Mouse (Mus musculus) midbrain, embryonic 13.5 days (tissue): ENCODE measurements around the gene Gpx3. TPM values are rescaled to one million over a fixed set of nuclear protein-coding genes. Genes with fewer than 3 reads are reported as not detected.
A peak's percentile ranks its signal among the peaks of the same experiment; 100 is the strongest.
"Not testable (repeated sequence)": the region's sequence is repeated elsewhere in the genome, so short reads cannot be mapped to it uniquely, and the experiment has no call there.

Experiments used
- ATAC-seq: fragments of 200-750 bp; cut with Nextera tagmentation; 2 replicates; pipeline ENCODE4 v1.8.0; 2017; ENCODE audit warnings: mild to moderate bottlenecking, moderate TSS enrichment, moderate library complexity
- H3K27ac ChIP-seq: fragments of 300-500 bp; sonication (generic); 2 replicates; pipeline ENCODE4 v1.5.1; 2015; ENCODE audit warnings: inconsistent platforms, mild to moderate bottlenecking, moderate library complexity
- H3K27me3 ChIP-seq: fragments of 300-500 bp; sonication (generic); 2 replicates; pipeline ENCODE4 v1.6.1; 2015; ENCODE audit warnings: mild to moderate bottlenecking, inconsistent platforms
- H3K36me3 ChIP-seq: fragments of 300-500 bp; sonication (generic); 2 replicates; pipeline ENCODE4 v1.6.1; 2015; ENCODE audit warnings: mild to moderate bottlenecking, inconsistent platforms
- H3K4me1 ChIP-seq: fragments of 300-500 bp; sonication (generic); replicated peaks from 2 replicates; pipeline ENCODE4 v1.6.1; 2015; ENCODE audit warnings: inconsistent platforms
- H3K4me2 ChIP-seq: fragments of 300-500 bp; sonication (generic); replicated peaks from 2 replicates; pipeline ENCODE4 v1.6.1; 2015; ENCODE audit warnings: moderate library complexity, mild to moderate bottlenecking, inconsistent platforms
- H3K4me3 ChIP-seq: fragments of 300-500 bp; sonication (generic); replicated peaks from 2 replicates; pipeline ENCODE4 v1.5.1; 2015; ENCODE audit warnings: mild to moderate bottlenecking, inconsistent platforms
- H3K9ac ChIP-seq: fragments of 300-500 bp; sonication (generic); replicated peaks from 2 replicates; pipeline ENCODE4 v1.6.1; 2015; ENCODE audit warnings: mild to moderate bottlenecking, inconsistent platforms
- H3K9me3 ChIP-seq: fragments of 300-500 bp; sonication (generic); 2 replicates; pipeline ENCODE4 v1.6.1; 2016; ENCODE audit warnings: mild to moderate bottlenecking, inconsistent platforms
- whole genome bisulfite sequencing: fragments of 180-500 bp; shearing (Covaris S2); methylation state at CpG from one replicate; pipeline ENCODE4 v1.1.7; 2015; 5-methylcytosine and 5-hydroxymethylcytosine counted together
- polyA plus RNA-seq: library from polyadenylated mRNA; unstranded; fragments of >200 nt; fragmentation: Nextera tagmentation; extraction: Ambion mirVana; gene quantifications from 2 replicates; pipeline ENCODE4 v1.2.1, GENCODE M21; 2015

Gene Gpx3
- polyA plus RNA-seq, 1 experiment from 2014 or later: 19.6 TPM

DNA sequence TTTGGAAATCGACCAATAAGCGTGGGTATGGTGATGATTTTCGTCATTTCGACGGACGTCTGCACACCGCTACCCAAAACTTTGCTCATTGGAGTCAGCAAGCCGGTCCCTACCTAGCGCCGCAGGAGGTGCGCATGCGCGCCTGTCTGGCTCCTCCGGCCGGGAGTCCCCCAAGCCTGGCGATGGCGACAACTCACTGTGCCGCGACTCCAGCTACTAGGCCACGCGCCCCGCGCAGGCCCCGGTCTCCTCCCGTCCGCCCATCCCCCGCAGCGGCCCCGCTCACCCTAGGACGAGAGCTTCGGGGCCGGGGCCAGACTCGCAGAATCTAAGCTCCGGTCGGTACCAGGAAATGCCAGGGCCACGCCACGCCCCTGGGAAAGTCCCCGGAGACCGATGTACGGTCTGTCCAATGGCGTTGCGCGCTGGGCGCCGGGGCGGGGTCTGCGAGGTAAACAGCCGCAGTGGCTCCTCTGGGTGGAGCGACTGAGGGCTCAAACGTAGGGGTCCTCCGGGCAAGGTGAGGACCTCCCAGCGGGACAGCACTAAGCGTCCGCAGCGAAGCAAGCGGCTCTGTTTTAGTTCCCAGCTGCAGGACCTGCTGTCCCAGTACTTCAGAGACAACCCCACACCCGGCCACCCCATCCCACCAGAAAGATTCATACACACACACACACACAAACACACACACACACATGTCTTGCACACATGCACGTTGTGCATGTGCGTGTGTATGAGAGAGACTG is 53.7 kb downstream of the Gpx3 start:
- Histone ChIP-seq H3K4me2 (peak overlapping the region; percentile 67), H3K9ac (peak overlapping the region; percentile 78), H3K4me3 (peak overlapping the region; percentile 75), H3K36me3 (no peaks in the 10 kb centered on the region), H3K9me3 (no peaks in the 10 kb centered on the region), H3K4me1 (peaks cover 19% of the 10 kb centered on the region), H3K27ac (peak overlapping the region; percentile 84), H3K27me3 (no peaks in the 10 kb centered on the region)
- ATAC-seq: peak; percentile 98
- WGBS: 1% methylated on average over 59 of the region's 59 CpGs

- no peak overlapping the region for H3K9ac ChIP-seq
- ATAC-seq: no peak
- no peaks in the 10 kb centered on the region for H3K9me3 ChIP-seq
- no peak overlapping the region for H3K27ac ChIP-seq
- H3K36me3 ChIP-seq: no peaks in the 10 kb centered on the region
- no peak overlapping the region for H3K4me2 ChIP-seq
- 64% methylated on average over 7 of the region's 7 CpGs for WGBS
- H3K27me3 ChIP-seq: no peaks in the 10 kb centered on the region
- H3K4me3 ChIP-seq: no peak overlapping the region
- peaks cover 19% of the 10 kb centered on the region for H3K4me1 ChIP-seq
Measured at GRCm38 (mm10) chr11:54956912-54957311, 54.7 kb downstream of the Gpx3 start.

- not testable (repeated sequence) for H3K27me3 ChIP-seq, H3K9ac ChIP-seq, ATAC-seq, H3K9me3 ChIP-seq, H3K4me2 ChIP-seq, H3K27ac ChIP-seq, H3K36me3 ChIP-seq, H3K4me3 ChIP-seq
- WGBS: 100% methylated on average over 3 of the region's 3 CpGs
- peaks cover 19% of the 10 kb centered on the region for H3K4me1 ChIP-seq
Measured at GRCm38 (mm10) chr11:54957708-54958107, 55.5 kb downstream of the Gpx3 start.

GRCm38 (mm10) chr11:54958571-54959073 is 56.4 kb downstream of the Gpx3 start:
- Histone ChIP-seq H3K27ac (no peak overlapping the region), H3K4me1 (peaks cover 19% of the 10 kb centered on the region), H3K36me3 (no peaks in the 10 kb centered on the region), H3K4me2 (no peak overlapping the region), H3K27me3 (no peaks in the 10 kb centered on the region), H3K4me3 (no peak overlapping the region), H3K9me3 (no peaks in the 10 kb centered on the region), H3K9ac (no peak overlapping the region)
- ATAC-seq: no peak
- WGBS: 58% methylated on average over 3 of the region's 3 CpGs

Other genes with a start within 250 kb of the Gpx3 start
- gene Cdc42se2, start 114.8 kb upstream of the Gpx3 start, polyA plus RNA-seq: 205 and 209 TPM in 2 replicates
- 7.1 and 11.2 TPM in 2 replicates for gene Lyrm7, start 41.5 kb upstream of the Gpx3 start, polyA plus RNA-seq
- 703 and 771 TPM in 2 replicates for gene Hint1, start 36.1 kb upstream of the Gpx3 start, polyA plus RNA-seq
- 13.4 and 14.4 TPM in 2 replicates for gene Tnip1, start 60.5 kb downstream of the Gpx3 start, polyA plus RNA-seq
- 30.7 and 36.5 TPM in 2 replicates for gene Anxa6, start 131.0 kb downstream of the Gpx3 start, polyA plus RNA-seq
- gene Ccdc69, start 175.7 kb downstream of the Gpx3 start, polyA plus RNA-seq: 0.19 TPM in 1 of 2 replicates, not detected in the other
- gene Gm2a, start 195.7 kb downstream of the Gpx3 start, polyA plus RNA-seq: 13.2 and 14.5 TPM in 2 replicates
- not detected in 2 replicates for gene Slc36a3, start 249.3 kb downstream of the Gpx3 start, polyA plus RNA-seq